Mouse (Mus musculus) olfactory bulb, adult 2 months (tissue): Measurements from ENCODE around the gene Jmjd1c.
A peak's percentile ranks its signal among the peaks of the same experiment; 100 is the strongest.

ENCODE experiments used
- CTCF ChIP-seq: fragments of 200-500 bp; IDR thresholded peaks from 2 replicates; pipeline ENCODE4 v1.5.1; 2012; ENCODE audit warnings: low read depth, mild to moderate bottlenecking, low read length, moderate library complexity; ENCODE audit not compliant: insufficient read depth
- POLR2A ChIP-seq: fragments of 200-500 bp; IDR thresholded peaks from 2 replicates; pipeline ENCODE4 v1.6.1; 2012; ENCODE audit warnings: mild to moderate bottlenecking, low read depth, low read length, moderate library complexity; ENCODE audit not compliant: insufficient read depth

- TF ChIP-seq POLR2A = 0 out of 2 replicates have a peak, but pooled peaks have one; percentile 13
- TF ChIP-seq CTCF = no peak
Measured at GRCm38 (mm10) chr10:67285176-67285814, 189.4 kb downstream of the Jmjd1c start, which contains the start of gene Nrbf2.
